Mouse (Mus musculus) activated CD4-positive, CD25-positive, alpha-beta regulatory T cell, adult 9 weeks (primary cell): ENCODE results near the gene Phka1. TPM values are rescaled to one million over a fixed set of nuclear protein-coding genes. Genes with fewer than 3 reads are reported as not detected.

Experiments used
- polyA plus RNA-seq: library from polyadenylated mRNA; unstranded; fragments of 100-300 nt; shearing (Covaris generic); gene quantifications from one replicate; pipeline ENCODE4 v1.2.1, GENCODE M21; 2017

Gene Phka1
- polyA plus RNA-seq = 0.13 TPM

GRCm38 (mm10) chrX:102643823-102644572 is at the start of gene Phka1:
Gene Phka1 (minus strand): TSS chrX:102644246.

GRCm38 (mm10) chrX:102686872-102687271 is 42.8 kb upstream of the Phka1 start, which contains the start of gene Gm3880:
Gene Gm3880 (minus strand): TSS chrX:102686972.

GRCm38 (mm10) chrX:102504644-102505481 is 139.2 kb downstream of the Phka1 start, which contains the start of gene Hdac8:
Gene Hdac8 (minus strand): TSS chrX:102505359.

Other genes starting within 250 kb of the Phka1 start
- 24.4 TPM for gene Hdac8, start 138.9 kb downstream of the Phka1 start, polyA plus RNA-seq
- not detected for gene Gm3880, start 42.7 kb upstream of the Phka1 start, polyA plus RNA-seq
- not detected for gene Gm9112, start 63.4 kb upstream of the Phka1 start, polyA plus RNA-seq
- not detected for gene Dmrtc1b, start 63.6 kb upstream of the Phka1 start, polyA plus RNA-seq
- not detected for gene Dmrtc1c1, start 158.7 kb upstream of the Phka1 start, polyA plus RNA-seq
- gene Dmrtc1c2, start 210.4 kb upstream of the Phka1 start, polyA plus RNA-seq = not detected
- gene 1700031F05Rik, start 223.7 kb upstream of the Phka1 start, polyA plus RNA-seq = not detected